Mouse (Mus musculus) bone marrow, adult 2 months (tissue): ENCODE measurements around the gene Tango6.

Experiments used
- CTCF ChIP-seq: fragments of 200-500 bp; IDR thresholded peaks from 2 replicates; pipeline ENCODE4 v1.5.1; 2011; ENCODE audit warnings: low read length, control low read depth; ENCODE audit not compliant: control insufficient read depth, insufficient read depth
- POLR2A ChIP-seq: fragments of 200-500 bp; IDR thresholded peaks from 2 replicates; pipeline ENCODE4 v1.6.1; 2011; ENCODE audit warnings: low read depth, mild to moderate bottlenecking, control low read depth, low read length, borderline replicate concordance; ENCODE audit not compliant: control insufficient read depth

- no peak for TF ChIP-seq CTCF
- no peak for TF ChIP-seq POLR2A
Measured at GRCm38 (mm10) chr8:106892806-106893451, 210.1 kb downstream of the Tango6 start.
